Mouse (Mus musculus) cerebellum, adult 9-11 months (tissue): Measurements from ENCODE around the gene Olfr368.
A peak's percentile ranks its signal among the peaks of the same experiment; 100 is the strongest.

ENCODE experiments used
- DNase-seq: peaks from one replicate; pipeline ENCODE4 v3.0.0; 2022

Gene Olfr368

DNA sequence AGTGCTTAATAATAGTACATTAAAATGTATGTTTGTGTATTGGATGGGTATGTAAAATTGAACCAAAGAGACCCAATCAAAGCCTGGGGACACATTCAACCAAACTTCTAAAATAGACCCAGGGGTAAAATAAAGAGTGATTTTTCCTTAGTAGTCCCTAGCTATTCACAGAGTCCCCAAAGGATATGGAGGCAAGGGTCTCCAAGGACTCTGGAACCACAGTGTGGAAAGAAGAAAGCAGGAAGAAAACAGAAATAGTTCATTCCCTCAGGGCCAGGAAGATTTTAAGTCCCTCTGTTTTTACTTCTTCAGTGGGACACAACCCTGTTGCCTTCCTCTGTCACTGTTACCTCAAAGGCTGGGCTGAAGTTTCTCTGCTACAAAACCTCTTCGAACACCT is at the start of gene Olfr368:
Olfr368 (plus strand) TSS at position 301 of the 400 bp plus-strand sequence.
- DNase-seq = no peak

GRCm38 (mm10) chr2:37333321-37333720 is 7.0 kb downstream of the Olfr368 start:
- DNase-seq = no peak

GRCm38 (mm10) chr2:37338497-37339187 is 12.3 kb downstream of the Olfr368 start:
- DNase-seq = no peak

DNA sequence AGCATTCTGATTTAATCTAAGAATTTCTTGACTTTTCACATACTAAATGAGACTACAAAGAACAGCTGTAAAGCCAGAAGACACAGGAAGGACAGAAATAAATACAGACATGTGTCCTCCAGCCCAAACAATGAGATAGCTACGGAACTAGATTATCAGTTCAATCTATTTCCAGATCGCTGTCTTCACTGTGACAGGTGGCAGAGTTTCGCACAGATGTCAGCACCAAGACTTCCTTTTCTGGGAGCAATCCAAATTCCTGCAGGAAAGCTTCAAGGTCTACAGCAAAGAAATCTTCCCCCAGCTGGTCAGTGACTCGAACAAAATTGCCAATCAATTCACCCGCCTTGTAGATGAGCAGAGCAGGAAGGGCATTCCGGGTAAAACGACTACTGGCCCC is 25.4 kb downstream of the Olfr368 start:
- no peak for DNase-seq

DNA sequence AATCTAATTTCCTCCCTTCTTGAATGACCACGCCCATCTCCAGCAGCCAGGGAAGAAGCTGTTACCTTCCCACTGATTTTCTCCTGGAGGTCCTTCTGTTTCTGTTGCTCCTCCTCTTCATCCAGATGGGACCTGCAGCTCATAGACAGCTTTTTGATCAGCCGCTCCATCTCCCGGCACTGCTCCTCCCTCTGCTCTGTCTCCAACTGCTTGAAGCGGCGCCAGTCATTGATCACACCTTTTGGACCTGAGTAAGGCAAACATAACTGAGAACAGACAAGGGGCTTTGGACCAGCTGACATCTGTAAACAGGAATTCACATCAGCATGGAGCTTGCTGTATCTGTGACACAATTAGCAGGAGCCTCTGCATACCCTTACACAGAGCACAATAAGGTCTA is 29.3 kb downstream of the Olfr368 start:
- DNase-seq = no peak

DNA sequence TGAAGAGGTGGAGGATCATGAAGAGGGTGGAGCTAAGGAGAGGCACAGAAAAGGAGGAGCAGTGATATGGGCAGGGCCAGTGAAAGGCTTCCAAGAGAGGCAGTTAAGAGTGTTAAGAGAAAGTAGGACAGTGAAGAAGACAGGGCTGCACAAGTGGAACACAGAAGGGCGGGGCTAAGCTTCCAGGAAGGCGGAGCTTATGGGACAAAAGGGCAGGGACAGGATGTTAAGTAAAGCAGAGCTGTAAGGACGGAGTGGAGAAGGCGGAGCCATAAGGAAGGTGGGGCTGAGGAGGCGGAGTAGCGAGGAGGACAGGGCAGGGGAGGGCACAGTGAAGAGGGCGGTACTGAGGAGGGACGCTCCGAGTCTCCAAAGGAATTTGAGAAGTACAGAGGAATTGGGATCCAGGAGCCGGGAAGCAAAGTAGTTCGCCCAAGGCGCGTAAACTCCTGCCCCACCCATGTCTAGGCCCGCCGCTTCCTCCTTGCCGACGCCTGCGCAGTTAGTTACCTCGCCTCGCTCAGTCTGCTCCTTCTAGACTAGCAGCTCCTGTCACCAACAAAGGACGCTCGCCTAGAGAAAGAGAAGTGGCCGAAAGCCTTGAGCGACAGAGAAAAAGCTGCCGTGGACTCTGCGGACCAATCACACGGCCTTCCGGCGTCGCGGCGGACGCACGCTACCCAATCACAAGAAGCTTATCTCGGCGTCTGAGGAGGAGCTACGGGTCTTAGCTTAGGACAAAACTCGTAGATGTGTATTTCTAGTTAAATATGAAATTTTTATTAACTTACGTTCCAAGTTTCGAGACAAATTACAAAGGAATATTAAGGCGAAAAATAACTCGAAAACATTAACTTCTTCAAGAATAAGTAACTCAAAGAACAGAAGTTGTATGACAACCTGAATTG is 32.6 kb downstream of the Olfr368 start, which contains the start of gene Pdcl:
Pdcl (minus strand) TSS at position 700 of the 908 bp plus-strand sequence.
- DNase-seq = peak; percentile 90

DNA sequence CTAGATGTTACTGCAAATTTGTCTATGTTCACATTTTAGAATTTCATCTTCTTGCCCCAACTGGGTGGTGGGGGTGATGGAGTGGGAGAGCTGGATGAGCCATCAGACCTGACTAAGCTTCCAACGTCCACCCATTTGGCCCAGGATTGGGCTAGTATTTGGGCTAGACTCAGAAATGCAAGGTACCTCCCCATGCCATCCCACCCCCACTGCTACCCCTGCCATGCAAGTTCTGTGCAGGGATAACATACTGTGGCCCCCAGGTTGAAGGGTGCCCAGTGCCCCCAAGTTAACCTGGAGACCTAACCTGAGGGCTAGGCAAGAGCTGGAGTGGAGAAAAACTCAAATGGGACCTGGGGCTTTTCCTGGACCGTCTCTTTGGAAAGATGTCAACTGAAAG is 33.6 kb downstream of the Olfr368 start:
- DNase-seq = peak; percentile 40

GRCm38 (mm10) chr2:37370651-37371050 is 44.3 kb downstream of the Olfr368 start:
- DNase-seq = no peak

DNA sequence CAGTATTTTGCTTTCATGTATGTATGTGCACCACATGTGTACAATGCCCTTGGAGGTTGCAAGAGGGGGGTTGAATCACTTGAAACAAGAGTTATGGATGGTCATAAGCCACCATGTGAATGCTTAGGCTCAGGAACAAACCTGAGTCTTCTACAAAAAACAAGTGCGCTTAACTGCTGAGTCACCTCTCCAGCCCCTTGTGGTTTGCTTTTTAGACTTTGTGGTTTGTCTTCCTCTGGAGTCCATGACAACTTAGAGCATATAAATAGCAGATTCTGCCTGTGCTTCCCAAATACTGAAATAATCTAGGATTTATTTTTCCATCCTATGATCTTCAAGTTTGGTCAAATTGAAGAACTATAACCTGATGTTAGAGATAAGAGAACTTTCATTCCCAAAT is 49.7 kb downstream of the Olfr368 start:
- no peak for DNase-seq

GRCm38 (mm10) chr2:37380189-37380588 is 53.9 kb downstream of the Olfr368 start:
- DNase-seq = peak; percentile 48
